Mouse (Mus musculus): ENCODE results near the gene Bcl2l12.

Bcl2l12 gene

GRCm38 (mm10) chr7:45017242-45018061 lies 18.9 kb upstream of the Bcl2l12 start, which contains the start of gene Rras:
TSS of gene Rras (plus strand) at chr7:45017961.
- in situ Hi-C loops (cut with MseI, MboI): no loop called here

DNA sequence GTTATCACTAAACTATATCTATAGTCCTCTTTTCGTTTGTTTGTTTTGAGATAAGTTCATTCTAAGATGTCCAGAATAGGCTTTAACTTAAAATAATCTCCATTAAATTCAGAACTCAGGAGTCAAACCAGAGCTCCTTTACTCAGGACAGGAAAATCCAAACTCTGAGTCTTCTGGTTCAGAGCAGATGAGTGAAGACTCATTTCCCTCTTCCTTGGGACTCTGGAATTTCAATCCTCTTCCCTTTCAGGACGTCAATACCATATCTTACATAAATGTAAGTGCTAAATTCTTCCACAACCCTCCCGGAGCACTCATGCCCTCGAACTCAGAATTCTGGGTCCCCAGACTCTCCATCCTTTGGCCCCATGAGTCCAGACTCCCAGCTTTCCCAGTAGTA lies 18.2 kb upstream of the Bcl2l12 start:
- in situ Hi-C loops (cut with MseI, MboI): no loop called here

GRCm38 (mm10) chr7:45015957-45016612 lies 17.6 kb upstream of the Bcl2l12 start, which contains the start of gene Scaf1:
TSS of gene Scaf1 (minus strand) at chr7:45016363.
- in situ Hi-C loops (cut with MseI, MboI): no loop called here

DNA sequence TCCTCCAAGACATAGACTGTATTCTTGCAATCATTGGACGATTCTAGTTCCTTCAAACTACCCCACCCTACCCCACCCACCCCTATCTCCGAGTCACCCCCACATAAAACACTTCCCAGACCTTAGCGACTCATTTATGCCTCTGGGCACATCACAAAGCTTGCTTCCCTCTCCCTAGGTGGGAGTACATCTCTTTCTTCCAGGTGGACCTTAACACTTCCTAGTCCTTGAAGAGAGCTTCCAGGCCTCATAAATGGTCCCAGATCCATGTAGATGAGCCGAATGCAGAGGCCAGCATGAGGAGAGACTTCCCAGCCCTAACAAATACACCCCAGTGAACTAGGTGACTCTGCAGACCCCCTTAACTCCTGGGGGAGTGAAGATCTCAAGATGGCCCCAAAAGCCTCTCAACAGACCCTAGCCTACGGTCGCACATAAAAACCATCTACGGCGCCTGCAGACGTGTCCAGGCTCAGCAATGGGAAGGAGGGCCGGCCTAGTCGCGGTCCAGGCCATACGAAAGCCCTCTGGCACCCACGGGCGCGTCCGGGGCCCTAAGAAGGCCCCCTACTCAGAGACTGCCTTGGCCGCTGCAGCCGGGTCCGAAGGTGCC lies 16.9 kb upstream of the Bcl2l12 start:
- in situ Hi-C loops (cut with MseI, MboI): no loop called here

DNA sequence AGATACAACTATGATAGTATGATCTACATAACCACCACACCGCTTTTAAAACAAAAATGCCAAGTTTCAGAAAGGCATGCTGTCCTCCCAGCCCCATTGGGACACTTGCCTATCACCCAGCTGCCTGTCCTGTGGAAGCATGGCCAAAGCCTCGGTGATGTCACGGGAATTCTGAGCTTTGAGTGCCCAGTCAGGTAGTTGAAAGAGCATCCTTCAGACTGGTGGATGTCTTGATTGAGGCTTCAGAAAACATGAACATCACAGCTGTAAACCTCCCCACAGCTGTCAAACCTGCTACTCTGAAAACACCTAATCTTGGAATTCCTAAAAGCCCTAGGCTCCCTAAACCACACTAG lies 15.6 kb upstream of the Bcl2l12 start:
- in situ Hi-C loops (cut with MseI, MboI): no loop called here

- in situ Hi-C loops (cut with MseI, MboI): no loop called here
These were observed 15.0 kb upstream of the Bcl2l12 start for GRCm38 (mm10) chr7:45013366-45014095.

DNA sequence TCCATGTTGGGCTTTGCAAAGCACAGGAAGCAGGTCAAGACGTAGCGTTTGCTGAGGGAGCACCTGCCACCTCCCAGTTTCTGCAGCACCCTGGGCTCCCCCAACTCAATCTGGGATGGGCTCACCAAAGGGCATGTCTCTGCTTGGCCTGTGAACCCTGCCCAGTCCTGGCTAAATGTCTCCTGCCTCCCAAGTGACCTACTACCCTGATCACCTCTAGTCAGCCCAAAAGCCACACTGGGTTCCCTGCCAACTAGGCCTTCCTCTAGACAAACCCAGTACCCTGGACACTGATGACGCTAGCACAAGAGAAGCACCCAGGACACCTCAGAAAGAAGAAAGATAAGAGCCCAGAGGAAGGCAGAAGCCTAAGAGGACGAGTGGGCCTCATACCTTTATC lies 14.3 kb upstream of the Bcl2l12 start:
- in situ Hi-C loops (cut with MseI, MboI): no loop called here

DNA sequence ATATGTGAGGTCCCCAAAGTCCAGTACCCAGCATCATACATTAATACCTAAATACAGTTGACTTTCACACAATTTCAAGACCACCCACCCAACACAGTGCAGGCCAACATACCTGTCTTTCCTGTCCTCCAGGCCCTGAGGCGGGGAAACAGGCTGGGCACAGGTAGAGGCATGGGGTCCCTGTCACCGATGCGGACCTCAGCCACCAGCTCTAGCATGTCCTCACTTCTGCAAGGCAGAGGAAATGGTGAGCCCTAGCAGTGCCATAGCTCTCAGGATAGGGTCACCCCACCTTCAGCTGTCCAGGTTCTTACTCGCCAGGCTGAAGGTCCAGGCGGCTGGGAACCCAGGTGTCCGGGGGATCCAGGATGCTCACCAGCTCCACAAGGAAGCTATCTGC lies 13.5 kb upstream of the Bcl2l12 start:
- in situ Hi-C loops (cut with MseI, MboI): no loop called here

GRCm38 (mm10) chr7:45008411-45008810 lies 9.9 kb upstream of the Bcl2l12 start:
- in situ Hi-C loops (cut with MseI, MboI): no loop called here

GRCm38 (mm10) chr7:45007846-45008245 lies 9.3 kb upstream of the Bcl2l12 start:
- in situ Hi-C loops (cut with MseI, MboI): no loop called here

- in situ Hi-C loops (cut with MseI, MboI): no loop called here
These were observed 8.6 kb upstream of the Bcl2l12 start for GRCm38 (mm10) chr7:45007141-45007540.

- in situ Hi-C loops (cut with MseI, MboI): no loop called here
These were observed 8.0 kb upstream of the Bcl2l12 start for GRCm38 (mm10) chr7:45006503-45006902.

GRCm38 (mm10) chr7:45005321-45005992 lies 6.9 kb upstream of the Bcl2l12 start:
- in situ Hi-C loops (cut with MseI, MboI): no loop called here

GRCm38 (mm10) chr7:45004546-45004945 lies 6.0 kb upstream of the Bcl2l12 start:
- in situ Hi-C loops (cut with MseI, MboI): no loop called here

- in situ Hi-C loops (cut with MseI, MboI): no loop called here
These were observed 3.9 kb upstream of the Bcl2l12 start for GRCm38 (mm10) chr7:45002440-45002839.

- in situ Hi-C loops (cut with MseI, MboI): no loop called here
These were observed 2.1 kb upstream of the Bcl2l12 start for GRCm38 (mm10) chr7:45000539-45001114.

DNA sequence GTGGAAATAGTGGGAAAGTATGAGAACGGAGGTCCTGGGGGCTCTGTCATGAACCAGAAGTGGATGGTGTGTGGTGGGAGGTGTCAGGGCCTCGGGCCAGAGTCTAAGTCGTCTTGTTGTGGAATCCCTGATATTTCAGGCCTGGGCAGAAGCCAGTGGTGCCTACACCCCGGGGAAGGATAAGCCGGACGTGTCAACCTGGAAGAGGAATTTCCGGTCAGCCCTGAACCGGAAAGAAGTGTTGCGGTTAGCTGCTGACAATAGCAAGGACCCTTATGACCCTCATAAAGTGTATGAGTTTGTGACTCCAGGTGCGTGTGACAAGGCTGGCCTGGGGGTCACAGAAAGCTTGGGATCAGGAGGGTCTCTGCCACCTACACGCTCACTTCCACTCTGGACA lies 1.2 kb upstream of the Bcl2l12 start:
- in situ Hi-C loops (cut with MseI, MboI): no loop called here

- in situ Hi-C loops (cut with MseI, MboI): no loop called here
These were observed 528 bp downstream of the Bcl2l12 start for GRCm38 (mm10) chr7:44997940-44998428.

- in situ Hi-C loops (cut with MseI, MboI): no loop called here
These were observed 1.1 kb downstream of the Bcl2l12 start, which contains the start of gene Irf3 for GRCm38 (mm10) chr7:44997231-44997939. TSS of gene Irf3 (plus strand) at chr7:44997648.

GRCm38 (mm10) chr7:44996672-44997071 lies 1.8 kb downstream of the Bcl2l12 start:
- in situ Hi-C loops (cut with MseI, MboI): no loop called here

All from mouse trophoblast stem cell (cell line).